Mouse (Mus musculus) midbrain, embryonic 10.5 days (tissue): ENCODE data around the gene Hs6st3. TPM values are rescaled to one million over a fixed set of nuclear protein-coding genes. Genes with fewer than 3 reads are reported as not detected.

Experiments
- DNase-seq: peaks from one replicate; pipeline ENCODE4 v3.0.0-alpha.2; 2017; ENCODE audit warnings: low spot score
- H3K27ac ChIP-seq: fragments of 300-500 bp; sonication (generic); replicated peaks from 2 replicates; pipeline ENCODE4 v1.5.1; 2016; ENCODE audit warnings: mild to moderate bottlenecking
- H3K27me3 ChIP-seq: fragments of 300-500 bp; sonication (generic); 2 replicates; pipeline ENCODE4 v1.6.1; 2016; ENCODE audit warnings: low read depth, mild to moderate bottlenecking; ENCODE audit not compliant: poor library complexity, severe bottlenecking
- H3K36me3 ChIP-seq: fragments of 300-500 bp; sonication (generic); 2 replicates; pipeline ENCODE4 v1.6.1; 2016; ENCODE audit warnings: mild to moderate bottlenecking, moderate library complexity
- H3K4me1 ChIP-seq: fragments of 300-500 bp; sonication (generic); 2 replicates; pipeline ENCODE4 v1.6.1; 2016
- H3K4me3 ChIP-seq: fragments of 300-500 bp; sonication (generic); 2 replicates; pipeline ENCODE4 v1.5.1; 2016; ENCODE audit warnings: mild to moderate bottlenecking, moderate library complexity
- H3K9me3 ChIP-seq: fragments of 300-500 bp; sonication (generic); replicated peaks from 2 replicates; pipeline ENCODE4 v1.6.1; 2016; ENCODE audit warnings: mild to moderate bottlenecking
- WGBS: fragments of 180-500 bp; shearing (Covaris S2); methylation state at CpG from one replicate; pipeline ENCODE4 v1.1.7; 2016; 5-methylcytosine and 5-hydroxymethylcytosine counted together
- polyA plus RNA-seq: library from polyadenylated mRNA; unstranded; fragments of >200 nt; fragmentation: Nextera tagmentation; extraction: Ambion mirVana; gene quantifications from 2 replicates; pipeline ENCODE4 v1.2.1, GENCODE M21; 2016

Hs6st3 gene
- polyA plus RNA-seq: not detected in 2 replicates

- WGBS: under 1% methylated on average over 98 of the region's 100 CpGs
- no peak for DNase-seq
- H3K4me1 ChIP-seq: peaks cover 20% of the 10 kb centered on the region
- H3K4me3 ChIP-seq: peak within 1 kb of the TSS; percentile 65
- H3K9me3 ChIP-seq: no peaks in the 10 kb centered on the region
- H3K36me3 ChIP-seq: no peaks in the 10 kb centered on the region
- peak within 1 kb of the TSS; percentile 63; the same call in 1 of the 2 replicates for H3K27ac ChIP-seq
- peaks cover 84% of the 10 kb centered on the region for H3K27me3 ChIP-seq
Observed at GRCm38 (mm10) chr14:119137906-119138785, at the start of gene Hs6st3. Gene Hs6st3 (plus strand): TSS chr14:119138341.

GRCm38 (mm10) chr14:119098851-119099569, 39.1 kb upstream of the Hs6st3 start, which contains the start of gene Uggt2:
Gene Uggt2 (minus strand): TSS chr14:119099430.
- DNase-seq: peak; percentile 93
- Histone ChIP-seq H3K27me3 (no peaks in the 10 kb centered on the region), H3K36me3 (peaks cover 8% of the 10 kb centered on the region), H3K4me3 (peak within 1 kb of the TSS; percentile 89), H3K4me1 (peaks cover 24% of the 10 kb centered on the region), H3K9me3 (no peaks in the 10 kb centered on the region), H3K27ac (peak within 1 kb of the TSS; percentile 95)
- under 1% methylated on average over 71 of the region's 72 CpGs for WGBS

GRCm38 (mm10) chr14:119099570-119099891, 38.6 kb upstream of the Hs6st3 start:
- Histone ChIP-seq H3K27ac (peak overlapping the region; percentile 95), H3K36me3 (peaks cover 4% of the 10 kb centered on the region), H3K4me1 (peaks cover 24% of the 10 kb centered on the region), H3K9me3 (no peaks in the 10 kb centered on the region), H3K27me3 (no peaks in the 10 kb centered on the region), H3K4me3 (peak overlapping the region; percentile 89)
- no peak for DNase-seq
- 1% methylated on average over 13 of the region's 13 CpGs for WGBS

- Histone ChIP-seq H3K4me3 (no peak overlapping the region), H3K4me1 (no peaks in the 10 kb centered on the region), H3K36me3 (no peaks in the 10 kb centered on the region), H3K27me3 (no peaks in the 10 kb centered on the region), H3K9me3 (no peaks in the 10 kb centered on the region), H3K27ac (no peak overlapping the region)
- 93% methylated on average over 8 of the region's 8 CpGs for WGBS
- DNase-seq: no peak
Observed at GRCm38 (mm10) chr14:119107591-119107990, 30.6 kb upstream of the Hs6st3 start.

- no peaks in the 10 kb centered on the region for H3K4me1 ChIP-seq
- H3K36me3 ChIP-seq: no peaks in the 10 kb centered on the region
- no peak overlapping the region for H3K27ac ChIP-seq
- no peak for DNase-seq
- H3K27me3 ChIP-seq: no peaks in the 10 kb centered on the region
- 77% methylated on average over 7 of the region's 7 CpGs for WGBS
- H3K9me3 ChIP-seq: no peaks in the 10 kb centered on the region
- no peak overlapping the region for H3K4me3 ChIP-seq
Observed at GRCm38 (mm10) chr14:119108776-119109301, 29.3 kb upstream of the Hs6st3 start.

- Histone ChIP-seq H3K4me3 (no peak overlapping the region), H3K27me3 (no peaks in the 10 kb centered on the region), H3K27ac (no peak overlapping the region), H3K4me1 (no peaks in the 10 kb centered on the region), H3K36me3 (no peaks in the 10 kb centered on the region), H3K9me3 (no peaks in the 10 kb centered on the region)
- whole genome bisulfite sequencing: 86% methylated on average over 3 of the region's 3 CpGs
- DNase-seq: no peak
Observed at GRCm38 (mm10) chr14:119109776-119110218, 28.3 kb upstream of the Hs6st3 start.

- Histone ChIP-seq H3K4me1 (no peaks in the 10 kb centered on the region), H3K27ac (no peak overlapping the region), H3K4me3 (no peak overlapping the region), H3K36me3 (no peaks in the 10 kb centered on the region), H3K27me3 (no peaks in the 10 kb centered on the region), H3K9me3 (no peaks in the 10 kb centered on the region)
- WGBS: 84% methylated on average over 6 of the region's 6 CpGs
- no peak for DNase-seq
Observed at GRCm38 (mm10) chr14:119112558-119112957, 25.6 kb upstream of the Hs6st3 start.

- peak; percentile 19 for DNase-seq
- H3K4me3 ChIP-seq: peak overlapping the region; percentile 54
- peaks cover 18% of the 10 kb centered on the region for H3K4me1 ChIP-seq
- H3K27me3 ChIP-seq: peaks cover 31% of the 10 kb centered on the region
- no peaks in the 10 kb centered on the region for H3K36me3 ChIP-seq
- 3% methylated on average over 12 of the region's 12 CpGs for WGBS
- peak overlapping the region; percentile 61; the same call in 1 of the 2 replicates for H3K27ac ChIP-seq
- H3K9me3 ChIP-seq: no peaks in the 10 kb centered on the region
Observed at GRCm38 (mm10) chr14:119123582-119123981, 14.6 kb upstream of the Hs6st3 start.

- WGBS: 25% methylated on average over 3 of the region's 3 CpGs
- no peak overlapping the region for H3K27ac ChIP-seq
- H3K4me3 ChIP-seq: peak overlapping the region; percentile 54
- H3K27me3 ChIP-seq: peaks cover 31% of the 10 kb centered on the region
- H3K4me1 ChIP-seq: peaks cover 18% of the 10 kb centered on the region
- H3K36me3 ChIP-seq: no peaks in the 10 kb centered on the region
- H3K9me3 ChIP-seq: no peaks in the 10 kb centered on the region
- DNase-seq: peak; percentile 47
Observed at GRCm38 (mm10) chr14:119124061-119124460, 14.1 kb upstream of the Hs6st3 start.

- Histone ChIP-seq H3K36me3 (no peaks in the 10 kb centered on the region), H3K27me3 (peaks cover 31% of the 10 kb centered on the region), H3K9me3 (no peaks in the 10 kb centered on the region), H3K27ac (no peak overlapping the region), H3K4me3 (no peak overlapping the region), H3K4me1 (peaks cover 18% of the 10 kb centered on the region)
- no peak for DNase-seq
- WGBS: 47% methylated on average over 4 of the region's 4 CpGs
Observed at GRCm38 (mm10) chr14:119125840-119126239, 12.3 kb upstream of the Hs6st3 start.

- Histone ChIP-seq H3K27me3 (peaks cover 31% of the 10 kb centered on the region), H3K9me3 (no peaks in the 10 kb centered on the region), H3K4me3 (no peak overlapping the region), H3K36me3 (no peaks in the 10 kb centered on the region), H3K27ac (no peak overlapping the region), H3K4me1 (peaks cover 18% of the 10 kb centered on the region)
- 90% methylated on average over 2 of the region's 2 CpGs for WGBS
- DNase-seq: no peak
Observed at GRCm38 (mm10) chr14:119127330-119127729, 10.8 kb upstream of the Hs6st3 start.

GRCm38 (mm10) chr14:119137512-119137905, 632 bp upstream of the Hs6st3 start:
- Histone ChIP-seq H3K36me3 (no peaks in the 10 kb centered on the region), H3K9me3 (no peaks in the 10 kb centered on the region), H3K4me1 (peaks cover 20% of the 10 kb centered on the region), H3K4me3 (peak overlapping the region; percentile 65), H3K27me3 (peaks cover 84% of the 10 kb centered on the region), H3K27ac (peak overlapping the region; percentile 63; the same call in 1 of the 2 replicates)
- under 1% methylated on average over 38 of the region's 38 CpGs for WGBS
- DNase-seq: peak; percentile 73
